Mouse (Mus musculus): ENCODE measurements around the gene Galnt18.

The Galnt18 gene

DNA sequence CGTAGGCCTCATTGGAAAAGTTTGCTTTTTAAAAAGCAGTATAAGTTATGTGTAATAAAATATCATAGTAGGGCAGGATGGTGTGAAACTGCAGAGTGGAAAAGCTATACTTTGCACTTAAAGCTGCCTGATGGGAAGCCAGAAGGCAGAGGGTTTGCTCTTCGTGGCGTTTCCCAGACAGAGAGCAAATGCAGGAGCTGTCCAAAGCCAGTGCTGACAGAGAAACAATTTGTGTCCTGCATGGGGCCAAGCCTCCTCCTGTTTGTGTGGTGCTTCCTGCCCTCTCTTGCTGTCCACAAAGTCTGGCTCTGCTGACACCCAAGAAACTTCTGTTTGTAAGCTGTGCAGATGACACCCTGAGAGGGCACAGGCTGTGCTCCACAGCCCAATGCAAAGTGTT lies 220.8 kb downstream of the Galnt18 start:
- no peak for DNase-seq (ENCODE audit: low spot score in 2 of 2)

DNA sequence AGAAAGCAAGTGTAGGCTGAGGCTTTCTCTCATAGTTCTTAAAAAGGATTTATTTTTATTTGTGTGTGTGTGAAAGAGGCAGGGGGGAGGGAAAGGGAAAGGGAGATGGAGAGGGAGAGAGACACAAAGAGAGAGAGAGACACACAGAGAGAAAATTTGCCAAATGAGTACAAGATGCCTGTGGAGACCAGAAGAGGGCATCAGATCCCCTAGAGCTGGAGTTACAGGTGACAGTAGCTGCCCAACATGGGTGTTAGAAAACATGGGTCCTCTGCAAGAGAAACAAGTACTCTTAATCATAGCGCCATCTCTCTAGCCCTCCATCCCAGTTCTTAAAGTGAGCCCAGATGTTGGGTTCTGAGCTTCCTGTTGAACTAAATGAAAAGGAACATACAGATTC lies 228.8 kb downstream of the Galnt18 start:
- no peak for DNase-seq (ENCODE audit: low spot score in 2 of 2)

DNA sequence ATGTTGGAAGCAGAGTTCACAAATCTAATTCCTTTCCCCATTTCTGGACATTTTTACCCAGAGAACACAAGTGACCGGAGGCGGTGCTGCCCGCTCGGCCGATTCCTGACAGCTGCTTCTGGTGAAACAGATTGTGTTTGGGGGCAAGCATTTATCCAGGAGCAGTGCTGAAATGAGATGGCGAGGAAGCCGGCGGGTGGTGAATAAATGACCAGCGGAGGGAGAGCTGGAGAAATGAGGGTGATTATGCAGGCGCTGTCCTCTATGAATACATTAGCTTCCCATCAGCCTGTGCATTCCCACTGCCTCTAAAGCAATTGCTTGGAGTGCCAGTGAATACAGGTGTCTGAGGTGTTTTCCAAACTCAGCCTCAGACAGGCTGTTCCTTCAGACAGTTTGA lies 232.7 kb downstream of the Galnt18 start:
- DNase-seq (ENCODE audit: low spot score in 2 of 2): no peak

DNA sequence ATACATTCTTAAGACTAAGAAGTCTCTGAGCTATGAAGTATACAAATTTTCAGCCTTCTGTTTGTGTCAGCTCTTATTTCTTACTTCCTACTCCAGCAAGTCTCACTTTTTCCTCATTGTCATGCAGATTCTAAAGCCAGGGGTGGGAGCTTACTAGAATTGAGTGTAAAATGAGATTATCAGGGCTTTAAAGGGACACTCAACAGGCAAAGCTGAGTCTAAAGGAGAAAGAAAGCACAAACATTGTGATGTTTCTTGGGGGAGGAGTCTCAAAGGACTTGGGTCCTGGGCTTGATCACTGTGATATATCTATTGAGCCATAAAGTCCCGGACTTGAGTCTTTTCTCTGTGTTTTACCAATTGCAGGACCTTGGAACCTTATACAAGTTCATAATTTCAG lies 234.2 kb downstream of the Galnt18 start:
- DNase-seq (ENCODE audit: low spot score in 2 of 2): no peak

DNA sequence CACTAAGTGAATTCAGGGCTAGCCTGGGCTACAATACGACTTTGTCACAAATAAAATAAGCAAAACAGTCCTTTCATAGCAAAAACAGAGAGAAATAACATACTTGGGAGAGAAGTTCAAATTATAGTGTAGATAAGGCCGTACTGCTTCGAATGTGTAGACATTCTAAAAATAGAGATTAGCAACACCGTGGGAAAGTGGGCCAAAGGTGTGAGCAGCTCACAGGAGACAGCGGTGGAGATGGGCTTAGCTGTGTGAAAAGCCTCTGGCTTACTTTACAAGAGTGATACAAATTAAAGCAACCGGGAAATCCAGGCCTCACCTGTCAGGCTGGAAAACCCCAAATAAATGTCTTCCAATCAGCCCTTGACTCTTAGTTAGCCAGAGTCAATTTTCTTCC lies 241.8 kb downstream of the Galnt18 start:
- DNase-seq (ENCODE audit: low spot score in 2 of 2): no peak

DNA sequence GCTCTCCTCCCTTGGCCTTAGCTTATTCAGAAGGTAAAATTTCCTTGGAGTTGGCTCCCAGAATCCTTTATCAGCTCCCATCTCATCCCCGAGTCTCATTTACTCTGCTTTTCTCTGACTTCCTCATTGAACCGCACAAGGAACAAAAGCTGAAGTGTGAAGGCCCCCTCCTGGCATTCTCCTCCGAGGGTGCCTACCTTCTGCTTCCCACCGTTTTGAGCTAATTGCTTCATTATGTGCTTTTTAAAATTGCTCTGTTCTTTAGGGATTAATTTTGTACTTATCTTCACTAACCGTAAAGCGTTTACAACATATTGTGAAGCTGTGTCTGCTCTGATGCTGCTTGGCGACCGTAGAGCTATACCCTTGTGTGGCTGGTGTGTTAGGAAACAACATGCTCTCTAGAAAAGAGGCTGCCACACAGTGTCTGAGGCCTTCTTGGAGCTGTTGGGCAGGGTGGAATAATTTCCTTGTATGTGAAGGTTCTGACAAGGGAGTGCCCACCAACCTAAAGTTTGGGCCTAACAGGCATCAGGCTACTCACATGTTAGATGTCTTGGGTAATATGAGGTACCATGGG lies 244.9 kb downstream of the Galnt18 start:
- DNase-seq (ENCODE audit: low spot score in 2 of 2): no peak

DNA sequence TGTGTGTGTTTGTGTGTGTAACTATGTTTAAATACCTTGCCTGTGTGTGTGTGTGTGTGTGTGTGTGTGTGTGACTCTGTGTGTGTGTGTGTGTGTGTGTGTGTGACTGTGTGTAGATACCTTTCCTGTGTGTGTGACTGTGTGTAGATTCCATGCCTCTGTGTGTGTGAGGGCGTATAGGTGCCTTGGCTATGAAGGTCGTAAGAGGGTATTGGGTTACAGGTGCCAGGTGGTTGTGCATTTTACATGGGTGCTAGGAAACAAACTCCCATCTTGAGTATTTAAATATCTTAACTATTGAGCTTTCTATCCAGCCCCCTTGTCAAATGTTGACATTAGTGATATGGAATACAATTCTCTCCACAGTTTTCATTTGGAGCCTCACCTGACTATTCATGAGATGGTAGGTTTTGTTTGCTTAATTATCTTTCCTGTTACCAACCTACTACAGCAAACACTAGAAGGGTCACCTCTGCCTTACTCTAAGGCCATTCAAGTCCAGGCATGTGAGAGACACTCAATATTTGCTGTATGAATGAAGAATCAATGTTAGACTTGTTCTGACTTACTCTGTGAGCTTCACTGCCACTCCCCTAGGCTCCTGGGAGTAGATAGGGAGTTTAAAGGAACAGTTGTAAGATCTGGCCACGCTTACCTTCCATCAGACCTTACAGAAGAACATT lies 250.7 kb downstream of the Galnt18 start:
- no peak for DNase-seq (ENCODE audit: low spot score in 2 of 2)

DNA sequence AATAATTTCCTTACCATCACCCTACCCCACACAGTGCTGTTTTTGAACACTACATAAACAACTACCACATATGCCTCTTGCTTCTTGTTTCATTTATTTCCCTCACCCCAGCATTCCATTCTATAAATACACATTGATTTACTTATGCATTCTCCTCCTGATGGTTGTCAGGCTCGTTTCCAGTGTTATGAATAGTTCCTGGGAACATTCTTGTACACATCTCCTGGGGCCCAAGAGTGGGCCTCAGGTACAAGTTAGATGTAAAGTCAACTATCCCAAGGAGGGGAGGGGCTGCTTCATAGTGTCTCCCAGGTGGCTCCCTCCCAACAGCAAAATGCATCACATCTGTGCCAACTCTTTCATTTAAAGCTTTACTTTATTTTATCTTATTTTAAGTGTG lies 251.3 kb downstream of the Galnt18 start:
- no peak for DNase-seq (ENCODE audit: low spot score in 2 of 2)

DNA sequence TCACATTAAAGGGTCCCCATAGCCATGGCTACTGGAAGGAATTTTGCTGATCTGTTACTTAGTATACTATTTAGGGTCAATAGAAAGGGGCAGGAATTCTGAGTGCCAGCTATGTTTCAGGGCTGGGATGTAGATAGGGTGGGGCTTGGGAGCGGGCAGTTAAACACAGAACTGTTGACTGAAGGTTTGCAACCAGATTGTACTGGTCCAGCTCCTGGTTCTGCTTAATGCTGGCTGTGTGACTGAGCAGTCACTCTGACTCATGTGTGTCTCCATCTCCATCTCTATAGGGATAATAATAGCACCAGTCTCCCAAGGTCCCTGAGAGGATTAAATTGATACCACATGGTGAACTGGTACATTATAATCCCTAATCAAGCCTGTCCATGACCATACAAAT lies 258.9 kb downstream of the Galnt18 start:
- no peak for DNase-seq (ENCODE audit: low spot score in 2 of 2)

DNA sequence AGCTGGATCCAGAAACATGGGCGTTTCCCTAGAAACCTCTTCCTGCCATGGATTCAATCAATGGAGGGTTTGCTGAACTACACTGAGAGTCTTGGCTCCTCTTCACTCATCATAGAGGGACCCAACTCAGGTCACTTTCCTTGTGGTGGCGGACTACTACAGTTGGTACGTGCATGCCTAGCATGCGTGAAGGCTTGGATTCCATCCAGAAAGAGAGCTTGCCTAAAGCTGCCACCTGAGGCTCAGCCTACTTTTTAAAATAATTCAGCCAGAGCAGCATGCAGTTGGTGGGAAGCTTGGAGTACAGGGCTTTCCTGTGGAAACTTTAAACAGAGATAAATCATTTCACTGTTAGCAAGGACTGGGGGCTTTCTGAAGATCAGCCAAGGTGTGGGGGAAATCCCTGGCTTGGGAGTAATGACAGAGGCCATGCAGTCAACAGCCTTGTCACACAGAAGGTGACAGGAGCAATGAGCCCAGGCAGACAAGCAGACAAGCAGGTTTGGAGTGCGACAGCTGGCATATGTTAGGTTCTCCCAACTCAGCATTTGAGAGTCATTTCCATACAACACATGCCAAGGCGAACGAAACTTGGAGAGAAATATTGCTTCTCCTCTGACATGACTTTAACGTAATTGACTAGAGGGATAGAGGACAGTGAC lies 261.1 kb downstream of the Galnt18 start:
- no peak for DNase-seq (ENCODE audit: low spot score in 2 of 2)

DNA sequence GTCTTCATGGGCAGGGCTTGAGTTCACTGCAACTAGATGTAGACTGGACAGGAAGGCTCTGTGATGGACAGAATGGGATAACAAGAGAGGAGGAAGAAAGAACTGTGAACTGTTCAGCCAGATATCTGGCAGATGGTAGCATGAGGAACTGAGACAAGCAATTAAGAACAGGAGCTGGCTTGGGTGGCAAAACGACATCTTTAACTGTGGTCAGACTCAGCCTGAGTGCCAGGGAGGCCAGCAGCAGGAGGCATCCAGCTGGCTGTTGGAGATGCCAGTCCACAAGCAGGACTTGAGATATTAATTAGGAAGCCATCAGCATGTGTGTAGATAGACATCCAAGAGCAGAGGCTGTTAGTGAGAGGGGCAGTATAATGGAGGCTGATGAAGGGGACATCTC lies 262.9 kb downstream of the Galnt18 start:
- DNase-seq (ENCODE audit: low spot score in 2 of 2): no peak

DNA sequence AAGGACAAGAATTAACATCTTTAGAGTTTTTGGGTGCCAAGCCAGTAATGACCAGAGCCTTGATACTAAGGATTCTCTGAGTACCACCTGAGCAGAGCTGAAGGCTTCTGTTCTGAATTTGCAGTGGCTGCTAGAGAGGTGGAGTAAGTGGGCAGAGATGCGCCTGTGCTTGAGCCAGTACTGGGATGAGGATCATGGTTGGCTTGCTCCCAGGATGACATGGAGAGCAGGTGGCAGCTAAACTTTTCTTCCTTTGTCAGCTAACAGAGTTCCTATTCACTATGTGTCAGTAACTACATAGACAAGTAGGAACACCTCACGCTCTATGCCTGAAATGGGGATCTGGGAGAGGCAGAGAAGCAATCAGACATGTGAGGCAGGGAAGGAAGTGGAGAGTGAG lies 264.3 kb downstream of the Galnt18 start:
- no peak for DNase-seq (ENCODE audit: low spot score in 2 of 2)

DNA sequence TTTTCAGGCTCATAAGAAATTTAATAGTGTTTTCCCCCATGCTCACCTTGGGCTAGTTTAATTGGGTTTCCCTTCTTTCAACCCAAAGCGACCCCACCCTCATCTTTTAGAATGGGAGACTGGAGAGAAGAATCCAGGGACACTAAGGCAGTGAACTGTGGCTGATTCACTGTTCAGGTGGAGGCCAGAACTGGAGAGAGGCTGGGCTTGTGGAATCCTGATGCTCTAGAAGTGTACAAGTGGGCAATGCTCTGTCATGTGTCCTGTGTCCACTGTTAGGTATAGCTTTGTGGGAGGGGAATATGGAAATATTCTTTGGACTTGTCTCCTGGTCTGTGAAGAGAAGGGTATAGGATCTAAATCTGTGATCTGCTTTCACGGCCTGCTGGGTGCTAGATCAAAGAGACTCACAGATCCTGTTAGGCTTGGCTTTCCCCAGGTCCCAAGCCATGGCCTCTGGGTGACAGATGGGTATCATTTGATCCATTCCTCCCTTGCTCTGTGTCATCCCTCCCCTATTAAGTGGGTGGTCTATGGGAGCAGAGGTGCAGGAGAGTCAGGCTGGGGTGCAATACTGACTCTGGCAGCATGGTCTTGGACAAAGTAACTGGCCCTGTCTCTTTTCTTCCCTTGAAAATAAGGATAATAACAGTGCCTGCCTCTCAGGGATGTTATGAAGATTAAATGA lies 270.5 kb downstream of the Galnt18 start:
- no peak for DNase-seq (ENCODE audit: low spot score in 2 of 2)

DNA sequence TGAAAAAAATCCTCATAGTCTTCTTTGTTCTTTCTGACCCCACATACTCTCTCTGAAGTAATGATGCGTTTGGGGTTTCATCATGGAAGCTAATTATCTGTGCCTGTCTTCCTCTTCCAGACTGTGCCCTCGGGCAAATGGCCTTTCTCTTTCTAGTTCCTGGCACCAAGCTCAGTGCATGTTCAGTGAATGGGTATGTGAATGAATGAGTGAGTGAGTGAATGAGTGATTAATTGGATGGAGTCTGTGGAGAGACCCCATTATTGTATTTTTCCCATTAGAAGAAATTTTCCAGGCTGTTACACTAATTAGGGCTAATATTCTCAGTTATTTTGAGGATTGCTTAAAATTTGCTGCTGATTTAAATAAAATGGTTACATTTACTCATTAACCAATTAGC lies 279.2 kb downstream of the Galnt18 start:
- no peak for DNase-seq (ENCODE audit: low spot score in 2 of 2)

DNA sequence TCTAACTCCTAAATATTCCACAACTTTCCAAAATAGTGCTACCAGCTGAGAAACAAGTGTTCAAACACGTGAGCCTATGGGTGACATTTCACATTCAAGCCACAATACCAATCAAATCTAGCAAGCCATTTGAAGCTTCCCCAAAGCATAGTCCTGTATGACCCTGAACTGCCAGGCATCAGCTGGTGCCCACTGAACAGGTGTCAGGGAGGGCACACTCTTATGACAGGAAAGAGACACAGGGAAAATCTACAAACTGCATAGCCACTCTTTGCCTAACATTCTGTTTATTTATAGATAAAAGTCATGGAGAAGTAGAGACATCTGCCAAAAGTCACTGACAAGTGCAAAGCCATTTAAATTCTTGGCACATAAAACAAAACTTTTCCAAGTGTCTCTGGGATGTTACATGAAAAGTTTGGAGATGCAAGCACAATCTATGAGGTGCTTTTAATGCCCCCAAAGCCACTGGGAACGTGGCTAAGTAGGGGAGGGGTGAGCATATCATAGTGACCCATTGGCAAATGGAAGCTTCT lies 280.5 kb downstream of the Galnt18 start:
- no peak for DNase-seq (ENCODE audit: low spot score in 2 of 2)

DNA sequence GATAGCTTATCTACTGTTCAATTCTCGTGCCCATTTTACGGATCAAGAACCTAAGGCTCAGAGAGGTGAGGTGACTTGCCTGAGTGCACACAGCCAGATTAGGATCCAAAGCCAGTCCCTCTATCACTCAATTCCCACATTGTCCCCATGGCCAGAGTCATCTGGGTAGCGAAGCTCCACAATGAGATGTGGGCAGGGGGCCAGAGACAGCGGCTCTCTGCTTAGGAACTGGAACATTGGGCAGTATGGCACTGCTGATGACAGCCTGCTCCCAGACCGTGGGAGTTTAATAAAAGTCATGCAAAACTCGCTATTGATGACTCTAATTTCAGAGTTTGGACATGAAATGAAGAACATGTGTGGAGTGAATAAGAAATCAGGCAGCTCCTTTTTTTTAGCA lies 282.6 kb downstream of the Galnt18 start:
- no peak for DNase-seq (ENCODE audit: low spot score in 2 of 2)

DNA sequence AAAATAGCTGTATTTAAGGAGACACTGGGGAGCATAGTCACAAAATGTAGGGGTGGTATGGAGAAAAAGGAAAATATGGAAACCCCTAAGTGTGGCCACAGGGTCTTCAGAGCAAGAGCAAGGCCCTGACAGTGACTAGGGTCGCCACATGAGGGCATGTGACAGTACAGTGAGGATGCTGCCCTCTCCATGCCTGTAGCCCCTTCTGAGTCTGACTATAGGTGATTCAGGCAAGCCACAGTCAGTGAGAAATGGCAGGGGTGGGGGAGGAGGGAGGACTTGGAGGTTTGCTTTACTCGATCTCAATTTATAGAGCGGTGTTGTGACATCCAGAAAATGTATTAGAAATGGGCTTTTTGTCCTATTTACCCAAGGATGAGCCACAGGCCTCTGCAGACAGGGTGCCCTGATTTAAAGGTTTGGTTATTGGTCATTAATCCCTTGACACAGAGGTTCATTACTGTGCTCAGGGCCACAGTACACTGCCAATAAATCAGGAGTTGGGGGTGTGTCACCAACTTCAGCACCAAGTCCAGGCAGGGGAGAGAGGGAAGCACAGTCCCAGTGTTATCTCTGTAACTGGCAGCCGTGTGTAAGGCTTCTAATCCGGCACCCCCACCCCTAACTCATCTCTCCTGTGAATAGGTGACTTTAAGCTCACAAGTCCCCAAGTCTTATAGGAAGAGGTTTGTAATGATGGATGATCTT lies 287.4 kb downstream of the Galnt18 start:
- DNase-seq (ENCODE audit: low spot score in 2 of 2): no peak

DNA sequence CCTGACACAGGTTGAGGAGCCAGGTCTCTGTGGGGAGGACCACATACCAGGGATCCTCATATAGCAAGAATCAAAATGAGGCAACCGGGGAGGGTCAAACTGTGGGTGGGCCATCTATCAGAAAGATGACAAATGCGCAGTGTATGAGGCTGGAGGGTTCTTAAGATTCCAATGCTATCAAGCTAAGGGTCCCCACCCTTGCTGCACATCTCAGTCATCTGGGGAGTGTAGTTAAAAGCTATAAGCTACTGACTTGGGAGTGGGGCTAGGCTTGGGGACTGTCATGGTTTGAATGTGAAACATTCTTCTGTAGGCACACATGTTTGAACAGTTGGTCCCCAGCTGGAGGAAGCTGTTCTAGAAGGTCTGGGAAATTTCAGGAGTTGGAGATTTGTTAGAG lies 288.2 kb downstream of the Galnt18 start:
- no peak for DNase-seq (ENCODE audit: low spot score in 2 of 2)

DNA sequence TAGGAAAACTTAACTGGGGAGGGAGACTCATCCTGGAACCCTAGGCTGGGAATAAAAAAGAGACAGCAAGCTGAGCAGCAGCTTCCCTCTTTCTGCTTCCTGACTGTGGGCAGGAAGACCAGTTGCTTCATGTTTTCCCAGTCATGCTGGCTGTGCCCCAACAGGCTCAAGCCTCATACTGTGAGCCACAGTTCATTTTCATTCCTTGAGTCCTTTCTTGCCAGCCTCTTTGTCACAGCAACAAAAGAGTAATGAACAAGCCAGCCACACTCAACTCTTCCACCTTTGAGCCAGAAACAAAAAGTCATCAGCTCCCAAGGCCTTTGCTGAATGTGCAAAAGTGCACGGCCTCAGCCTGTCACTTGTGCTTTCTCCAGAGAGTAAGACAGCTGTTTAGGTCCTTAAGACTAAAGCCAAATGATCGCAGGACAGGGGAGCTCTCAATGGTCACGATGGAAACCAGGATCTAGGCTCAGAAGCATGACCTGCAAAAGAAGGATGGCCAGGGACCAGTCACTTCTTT lies 292.9 kb downstream of the Galnt18 start:
- no peak for DNase-seq (ENCODE audit: low spot score in 2 of 2)

DNA sequence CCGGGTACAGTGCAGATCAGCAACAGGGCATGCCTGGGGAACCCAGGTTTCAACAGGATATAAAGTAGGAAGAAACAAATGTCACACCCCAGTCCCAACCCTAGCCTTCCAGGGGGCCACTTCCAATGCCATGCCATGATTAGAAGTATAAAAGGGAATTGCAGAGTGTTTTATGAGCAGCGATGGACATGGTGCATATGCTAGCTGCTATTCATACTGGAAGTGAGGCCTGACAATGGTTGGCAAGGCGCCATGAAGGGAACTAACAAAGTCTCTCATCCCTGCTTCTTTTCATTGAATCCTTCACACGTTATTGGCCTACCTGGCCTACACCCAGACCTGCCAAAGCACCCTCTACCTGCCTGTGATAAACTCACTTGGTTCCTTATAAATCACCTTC lies 295.9 kb downstream of the Galnt18 start:
- no peak for DNase-seq (ENCODE audit: low spot score in 2 of 2)

DNA sequence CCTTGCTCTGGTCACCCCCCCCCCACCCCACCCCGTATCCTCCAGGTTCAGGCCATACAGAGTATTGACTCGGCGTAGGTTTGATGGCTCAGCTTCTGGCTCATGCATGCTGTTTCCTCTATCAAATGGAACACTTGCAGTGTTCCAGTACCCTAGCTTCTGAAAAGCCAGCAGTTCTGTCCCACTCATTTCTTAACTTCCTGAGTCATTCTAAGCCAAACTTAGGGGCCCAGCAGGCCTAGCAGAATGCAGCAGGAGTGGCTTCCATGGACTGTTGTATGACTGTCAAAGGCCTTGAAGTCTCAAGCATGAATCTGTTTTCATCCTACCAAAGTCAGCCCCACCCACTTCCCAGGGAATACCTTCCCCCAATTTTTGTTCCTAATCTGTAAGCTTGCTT lies 296.5 kb downstream of the Galnt18 start:
- DNase-seq (ENCODE audit: low spot score in 2 of 2): no peak

DNA sequence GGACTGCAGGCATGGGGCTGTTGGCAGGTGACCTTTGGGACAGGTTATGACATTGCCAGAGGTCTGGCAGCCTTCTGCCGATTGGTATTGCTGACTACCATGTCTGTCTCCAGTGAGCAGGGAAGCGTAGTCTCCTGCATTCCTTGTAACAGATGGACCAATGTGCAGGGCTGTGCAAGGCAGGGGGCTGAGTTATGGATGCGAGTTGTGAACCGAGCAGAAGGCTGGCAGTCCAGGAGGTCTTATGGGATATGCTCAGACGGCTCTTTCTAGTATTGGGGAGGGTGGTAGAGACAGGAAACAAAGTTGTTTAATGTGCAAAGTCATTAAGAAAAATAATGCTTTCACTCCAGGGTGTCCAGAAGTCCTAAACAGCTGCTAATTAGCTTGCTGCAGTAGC lies 312.1 kb downstream of the Galnt18 start:
- DNase-seq (ENCODE audit: low spot score in 2 of 2): no peak

Measured in spleen, postnatal 14 days (tissue).